Mouse (Mus musculus) ES-E14 (cell line): ENCODE results near the gene Swap70. TPM values are rescaled to one million over a fixed set of nuclear protein-coding genes. Genes with fewer than 3 reads are reported as not detected.

ENCODE experiments used
- DNase-seq: peaks from one replicate; pipeline ENCODE4 v3.0.0-alpha.2; 2013; ENCODE audit warnings: low read depth, low spot score
- H3K27ac ChIP-seq: 2 replicates; pipeline ENCODE4 v1.5.1; 2012; ENCODE audit warnings: low read depth, mild to moderate bottlenecking, low read length, moderate library complexity, mixed read lengths; ENCODE audit not compliant: poor library complexity, insufficient read depth, severe bottlenecking
- H3K36me3 ChIP-seq: 2 replicates; pipeline ENCODE4 v1.6.1; 2012; ENCODE audit warnings: mild to moderate bottlenecking, low read length, moderate library complexity, mixed read lengths; ENCODE audit not compliant: control insufficient read depth, poor library complexity, insufficient read depth, severe bottlenecking
- H3K4me1 ChIP-seq, 2 experiments: fragments of 150-350 bp in 1 of 2; sonication (generic) in 1 of 2; 2 replicates each; pipeline ENCODE4 v1.6.1; 2012; ENCODE audit warnings: low read length in 2 of 2, mild to moderate bottlenecking in 1 of 2, mixed read lengths in 1 of 2; ENCODE audit not compliant: control insufficient read depth in 2 of 2, insufficient read depth in 2 of 2, poor library complexity in 1 of 2
- H3K4me3 ChIP-seq, 2 experiments: fragments of 150-350 bp in 1 of 2; sonication (generic) in 1 of 2; 2 replicates each; pipeline ENCODE4 v1.5.1; 2012; ENCODE audit warnings: low read length in 2 of 2, low read depth in 1 of 2, mild to moderate bottlenecking in 1 of 2, mixed read lengths in 1 of 2; ENCODE audit not compliant: insufficient read depth in 1 of 2, poor library complexity in 1 of 2, severe bottlenecking in 1 of 2
- H3K9ac ChIP-seq: 2 replicates; pipeline ENCODE4 v1.6.1; 2012; ENCODE audit warnings: low read depth, mild to moderate bottlenecking, low read length, mixed read lengths; ENCODE audit not compliant: poor library complexity, insufficient read depth, severe bottlenecking
- H3K9me3 ChIP-seq: fragments of 150-350 bp; sonication (generic); 2 replicates; pipeline ENCODE4 v1.6.1; 2012; ENCODE audit warnings: low read depth, mild to moderate bottlenecking, low read length; ENCODE audit not compliant: control insufficient read depth, insufficient read depth
- CHD2 ChIP-seq: IDR thresholded peaks from 2 replicates; pipeline ENCODE4 v1.6.1; 2014; ENCODE audit warnings: mild to moderate bottlenecking, low read depth, low read length, inconsistent platforms
- HCFC1 ChIP-seq: IDR thresholded peaks from 2 replicates; pipeline ENCODE4 v1.6.1; 2012; ENCODE audit warnings: low read length, inconsistent platforms, borderline replicate concordance; ENCODE audit not compliant: insufficient read depth
- MAFK ChIP-seq: IDR thresholded peaks from 2 replicates; pipeline ENCODE4 v1.6.1; 2014; ENCODE audit warnings: mild to moderate bottlenecking, low read depth, low read length, inconsistent platforms; ENCODE audit not compliant: insufficient read depth
- ZC3H11A ChIP-seq: IDR thresholded peaks from 2 replicates; pipeline ENCODE4 v1.6.1; 2012; ENCODE audit warnings: low read depth, mild to moderate bottlenecking, inconsistent platforms, low read length, borderline replicate concordance
- ZNF384 ChIP-seq: IDR thresholded peaks from 2 replicates; pipeline ENCODE4 v1.6.1; 2012; ENCODE audit warnings: low read depth, low read length, inconsistent platforms
- in situ Hi-C, 2 experiments: fragments of 600-800 bp; cut with MboI; formaldehyde crosslinking; loops; one replicate each; pipeline ENCODE4 v1.15.1; 2025; ENCODE audit warnings: low sequenced_read_pairs in 2 of 2, inconsistent platforms in 1 of 2; ENCODE audit not compliant: unreplicated experiment in 2 of 2
- total RNA-seq: library from RNA; depleted of rRNA; stranded (reverse); fragments of 300-350 nt; gene quantifications from 2 replicates; pipeline ENCODE4 v1.2.3, GENCODE M21; 2012

Gene Swap70
- total RNA-seq, 1 experiment: 28.7 TPM

DNA sequence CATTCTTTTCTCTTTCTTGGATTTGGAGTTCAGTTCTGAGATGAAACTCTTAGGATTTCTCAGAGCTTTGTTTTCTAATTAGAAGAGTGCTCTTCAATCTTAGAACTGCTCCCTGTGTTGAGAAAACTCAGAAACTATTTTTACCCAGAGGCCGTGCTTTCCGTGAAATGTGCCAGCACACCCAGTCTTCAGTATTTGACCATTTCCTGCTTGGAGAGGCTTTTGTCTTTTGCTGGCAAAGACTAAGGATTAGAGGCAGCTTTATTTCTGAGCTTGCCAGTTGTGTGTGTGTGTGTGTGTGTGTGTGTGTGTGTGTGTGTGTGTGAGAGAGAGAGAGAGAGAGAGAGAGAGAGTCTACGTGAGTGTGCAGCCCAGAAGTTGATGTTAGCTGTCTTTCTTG is 6.6 kb upstream of the Swap70 start:
- no peak overlapping the region for H3K9ac ChIP-seq
- no peaks in the 10 kb centered on the region for H3K36me3 ChIP-seq
- H3K4me3 ChIP-seq: no peak overlapping the region
- no peaks in the 10 kb centered on the region for H3K9me3 ChIP-seq
- in situ Hi-C loops: no loop called here
- H3K4me1 ChIP-seq: no peaks in the 10 kb centered on the region
- H3K27ac ChIP-seq: no peak overlapping the region
- no peak for TF ChIP-seq ZNF384
- TF ChIP-seq MAFK: no peak
- TF ChIP-seq ZC3H11A: no peak
- no peak for TF ChIP-seq CHD2
- no peak for TF ChIP-seq HCFC1
- no peak for DNase-seq

DNA sequence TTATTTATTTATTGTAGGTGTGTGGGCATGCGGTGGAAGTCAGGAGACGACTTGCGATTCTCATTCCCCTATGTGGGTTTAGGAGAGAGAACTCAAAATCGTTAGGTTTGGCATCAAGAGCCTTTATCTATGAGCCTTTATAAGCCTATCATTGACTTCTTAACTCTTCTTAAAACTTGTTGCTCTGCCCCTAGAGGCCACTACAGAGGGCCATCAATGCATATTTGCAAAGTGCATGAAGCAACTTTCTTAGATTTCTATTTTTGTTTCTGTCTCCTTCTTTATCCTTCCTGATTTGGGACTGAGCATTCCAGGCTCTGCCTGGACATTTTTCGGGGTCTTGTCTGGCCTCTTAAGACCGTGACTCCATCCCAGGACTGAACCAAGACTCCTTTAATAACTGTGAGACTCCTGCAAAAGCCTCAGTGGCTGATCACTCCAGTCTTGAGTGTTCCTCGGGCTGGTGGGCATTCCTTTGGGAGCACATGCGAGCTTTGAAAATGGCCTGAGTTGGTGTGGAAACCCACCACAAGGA is 393 bp upstream of the Swap70 start:
- TF ChIP-seq ZC3H11A (no peak), ZNF384 (no peak), HCFC1 (no peak), CHD2 (no peak), MAFK (no peak)

DNA sequence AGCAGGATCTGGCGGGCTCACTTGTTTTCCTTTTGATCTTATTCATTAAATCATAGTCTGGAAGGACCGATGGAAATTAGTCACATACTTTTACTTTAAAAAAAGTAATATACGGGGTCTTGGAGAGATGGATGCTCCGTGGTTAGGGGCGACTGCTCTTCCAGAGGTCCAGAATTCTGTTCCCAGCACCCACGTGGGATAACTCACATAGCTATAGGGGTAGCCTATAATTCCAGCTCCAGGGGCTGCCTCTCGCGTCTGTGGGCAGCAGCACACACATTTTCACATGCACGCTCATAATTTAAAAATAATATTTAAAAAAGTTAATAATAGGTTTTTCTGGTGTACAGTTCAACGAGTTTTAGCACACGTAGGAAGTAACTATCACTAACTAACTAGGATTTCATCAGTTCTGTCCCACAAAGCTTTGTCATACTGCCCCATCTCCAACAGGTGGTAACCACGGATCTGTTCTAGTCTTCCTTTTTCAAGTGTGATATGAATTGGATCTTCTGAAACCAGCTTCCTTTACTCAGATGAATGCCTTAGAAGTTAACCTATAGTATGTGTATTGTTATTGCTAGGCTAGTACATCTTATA is 1.2 kb downstream of the Swap70 start:
- in situ Hi-C loops: no loop called here
- no peak overlapping the region; the same call in 1 of the 2 replicates for H3K9ac ChIP-seq
- DNase-seq: no peak

More for the DNA sequence above, 393 bp upstream of the Swap70 start:
- no peaks in the 10 kb centered on the region for H3K9me3 ChIP-seq
- H3K4me1 ChIP-seq: peaks cover 0 to 3% of the 10 kb centered on the region in 2 experiments; a peak in 1 of 4 replicates
- in situ Hi-C loops: no loop called here
- H3K36me3 ChIP-seq: peaks cover 2% of the 10 kb centered on the region; the same call in 1 of the 2 replicates
- no peak overlapping the region for H3K27ac ChIP-seq
- peak overlapping the region; percentile 83 to 87 for H3K4me3 ChIP-seq
- no peak for DNase-seq
- peak overlapping the region; percentile 49; the same call in 1 of the 2 replicates for H3K9ac ChIP-seq

DNA sequence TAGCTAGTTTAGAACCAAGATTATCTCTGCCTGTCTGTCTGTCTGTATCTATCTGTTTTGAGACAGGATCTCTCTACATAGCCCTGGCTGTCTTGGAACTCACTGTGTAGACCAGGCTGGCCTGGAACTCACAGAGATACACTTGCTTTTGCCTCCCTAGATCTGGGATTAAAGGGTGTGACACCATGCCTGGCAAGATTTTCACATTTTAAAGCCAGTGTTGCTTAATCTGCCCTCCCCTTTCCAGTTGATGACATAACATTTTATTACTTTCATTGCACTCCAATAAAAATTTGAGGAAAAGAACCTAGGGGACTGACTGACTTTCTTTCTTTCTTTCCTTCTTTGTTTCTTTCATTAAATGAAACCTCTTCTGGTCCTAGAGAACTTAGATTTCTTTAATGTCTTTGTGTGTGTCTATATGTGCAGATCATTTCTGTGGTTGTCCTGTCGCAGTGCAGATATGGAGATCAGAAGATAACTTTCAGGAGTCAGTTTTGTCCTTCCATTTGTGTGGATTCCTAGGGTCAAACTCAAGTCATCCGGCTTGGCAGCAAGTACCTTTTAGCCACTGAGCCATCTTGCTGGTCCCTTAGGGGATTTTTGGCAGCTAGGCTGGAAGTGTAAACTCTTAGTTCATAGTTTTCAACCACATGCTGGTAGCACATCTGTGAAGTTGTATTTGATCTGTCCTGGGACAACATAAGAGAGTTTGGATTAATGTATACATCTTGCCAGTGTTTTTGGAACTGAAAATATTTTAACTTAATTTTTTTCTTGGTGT is 2.4 kb downstream of the Swap70 start:
- no peak for TF ChIP-seq HCFC1
- no peak for TF ChIP-seq MAFK
- no peak for TF ChIP-seq ZNF384
- no peak for TF ChIP-seq CHD2
- no peak for TF ChIP-seq ZC3H11A

More for the DNA sequence above, 1.2 kb downstream of the Swap70 start:
- Histone ChIP-seq H3K36me3 (peaks cover 5% of the 10 kb centered on the region; the same call in 1 of the 2 replicates), H3K27ac (no peak overlapping the region), H3K4me3 (peak overlapping the region; percentile 83 to 87), H3K9me3 (no peaks in the 10 kb centered on the region), H3K4me1 (peaks cover 0 to 3% of the 10 kb centered on the region in 2 experiments; a peak in 1 of 4 replicates)
- TF ChIP-seq HCFC1: no peak
- TF ChIP-seq MAFK: no peak
- no peak for TF ChIP-seq CHD2
- TF ChIP-seq ZC3H11A: no peak
- TF ChIP-seq ZNF384: no peak

More for the DNA sequence above, 2.4 kb downstream of the Swap70 start:
- Histone ChIP-seq H3K4me1 (peaks cover 0 to 3% of the 10 kb centered on the region in 2 experiments; a peak in 1 of 4 replicates), H3K9me3 (no peaks in the 10 kb centered on the region), H3K4me3 (no peak overlapping the region), H3K27ac (no peak overlapping the region), H3K9ac (no peak overlapping the region), H3K36me3 (peaks cover 5% of the 10 kb centered on the region; the same call in 1 of the 2 replicates)
- in situ Hi-C loops: no loop called here
- DNase-seq: no peak
